Mouse (Mus musculus): ENCODE measurements at regions not wholly inside any gene's neighbourhood (a gene's known extent, or its start where the extent isn't known, plus 50 kb on each side); places are given as distances from the start of the nearest gene placed in this dataset.

DNA sequence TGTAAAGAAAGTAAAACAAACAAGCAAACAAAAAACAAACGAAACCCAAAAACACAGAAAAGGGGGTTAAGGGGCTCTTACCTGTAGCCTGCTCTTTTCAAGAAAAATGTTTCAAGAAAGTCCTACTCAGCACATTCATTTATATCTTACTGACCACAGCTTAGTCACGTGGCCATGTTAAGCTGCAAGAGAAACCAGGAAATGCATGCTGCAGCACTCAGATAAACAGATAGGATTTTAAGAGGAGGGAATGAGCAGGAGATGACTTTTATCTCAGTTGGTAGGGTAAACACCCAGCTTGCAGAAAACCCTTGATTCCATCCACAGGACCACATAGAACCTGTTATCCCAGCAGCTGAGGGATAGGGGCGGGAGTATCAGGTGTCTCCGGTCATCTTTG is 62.9 kb upstream of the Sfmbt2 start:
- no peak for DNase-seq (ENCODE audit: low spot score in 2 of 2)

DNA sequence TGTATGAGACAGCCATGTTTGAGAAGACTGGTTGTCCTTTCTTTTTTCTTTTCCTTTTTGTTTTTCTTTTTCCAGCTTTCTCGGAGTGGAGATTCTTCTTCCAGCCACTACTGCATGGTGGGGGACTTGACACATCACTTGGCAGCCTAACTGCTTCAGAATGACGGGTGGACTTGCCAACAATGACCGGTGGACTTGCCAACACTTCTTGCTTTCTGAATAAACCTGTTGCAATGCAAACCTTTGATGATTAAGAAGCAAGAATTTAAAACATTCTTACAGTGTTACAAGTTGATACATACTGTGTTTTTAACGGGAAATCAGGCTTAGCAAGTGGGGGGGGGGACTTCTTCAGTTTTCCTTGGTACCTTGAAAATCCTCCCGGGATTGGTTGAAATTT is 60.7 kb upstream of the Sfmbt2 start:
- DNase-seq (ENCODE audit: low spot score in 2 of 2): no peak

DNA sequence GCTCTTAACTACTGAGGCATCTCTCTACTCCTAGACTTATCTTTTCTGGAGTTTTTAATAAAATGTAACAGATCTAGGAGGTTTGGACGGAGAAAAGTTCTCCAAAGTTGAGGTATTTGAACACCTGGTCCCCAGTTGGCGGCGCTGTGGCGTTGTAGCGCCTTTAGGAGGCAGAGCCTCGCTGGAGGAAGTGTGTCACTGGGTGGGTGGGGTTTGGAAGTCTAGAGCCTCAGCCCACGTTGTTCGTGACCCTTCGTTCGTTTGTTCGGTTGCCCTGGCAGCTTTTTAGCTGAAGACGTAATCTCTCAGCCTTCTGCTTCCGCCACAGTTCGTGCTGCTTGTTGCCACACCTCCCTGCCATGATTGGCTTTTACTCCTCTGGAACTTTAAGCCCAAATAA is 58.6 kb upstream of the Sfmbt2 start:
- DNase-seq (ENCODE audit: low spot score in 2 of 2): peak; percentile 2 to 5

DNA sequence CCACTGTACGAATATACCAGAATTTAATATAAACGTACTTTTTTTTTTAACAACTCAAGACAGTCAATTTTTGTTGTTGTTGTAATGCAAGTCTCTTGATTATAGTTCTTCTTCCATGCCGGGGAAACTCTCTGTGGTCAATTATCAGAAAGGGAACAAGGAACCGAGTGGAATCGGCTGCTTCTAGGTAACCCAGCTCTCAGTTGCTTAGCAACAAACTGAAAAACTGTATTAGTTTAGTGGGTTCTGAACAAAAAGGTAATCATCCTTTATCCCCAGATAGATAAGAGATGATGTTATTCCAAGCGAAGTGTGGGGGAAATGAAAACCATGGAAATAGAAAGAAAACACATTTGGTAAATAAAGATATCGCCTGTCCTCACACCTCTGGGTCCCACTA is 57.9 kb upstream of the Sfmbt2 start:
- no peak for DNase-seq (ENCODE audit: low spot score in 2 of 2)

DNA sequence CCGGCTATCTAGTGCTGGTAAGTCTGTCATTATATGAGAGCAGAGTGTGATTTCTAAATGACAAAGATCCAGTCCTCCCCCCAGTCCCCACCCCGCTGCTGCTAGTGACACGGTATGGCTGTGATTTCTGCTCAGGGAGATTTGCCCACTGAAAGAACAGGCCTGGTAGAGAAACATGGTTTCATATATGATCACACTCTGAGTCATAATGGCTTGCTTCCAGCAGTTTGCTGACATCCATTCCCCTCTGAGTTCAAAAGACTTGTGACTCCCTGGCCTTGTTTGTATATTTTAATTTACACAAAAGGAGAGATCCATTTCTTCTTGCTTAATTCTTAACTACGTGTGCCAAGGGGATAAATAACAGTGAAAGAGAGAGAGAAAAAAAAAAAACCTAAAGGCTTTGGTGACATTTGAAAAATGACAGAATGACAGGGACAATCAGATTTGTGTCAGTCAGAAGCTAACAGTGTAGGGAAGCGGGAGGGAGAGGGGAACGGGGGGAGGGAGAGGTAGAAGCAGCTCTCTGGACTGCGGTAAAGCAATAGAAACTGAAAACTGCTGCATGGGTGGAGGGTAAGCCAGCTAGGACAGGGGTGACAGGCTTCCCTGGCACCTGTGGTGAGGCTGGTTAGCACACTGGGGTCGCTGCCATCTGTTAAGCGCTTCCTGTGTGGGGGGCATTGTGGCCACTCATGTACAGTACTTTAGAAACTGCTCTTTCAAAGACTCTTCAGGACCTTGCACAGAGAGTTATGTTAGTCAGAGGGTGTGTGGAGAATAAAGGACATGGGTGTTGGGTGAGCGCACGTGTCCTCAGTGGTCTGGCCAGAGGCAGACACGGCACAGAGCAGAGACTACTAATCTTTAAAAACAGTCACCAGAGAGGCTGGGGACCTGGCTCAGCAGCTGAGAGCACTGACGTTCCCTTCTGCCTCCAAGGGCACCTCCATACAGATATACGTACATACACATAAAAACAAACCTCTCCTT is 55.8 kb upstream of the Sfmbt2 start:
- peak; percentile 28 to 47 for DNase-seq (ENCODE audit: low spot score in 2 of 2)

DNA sequence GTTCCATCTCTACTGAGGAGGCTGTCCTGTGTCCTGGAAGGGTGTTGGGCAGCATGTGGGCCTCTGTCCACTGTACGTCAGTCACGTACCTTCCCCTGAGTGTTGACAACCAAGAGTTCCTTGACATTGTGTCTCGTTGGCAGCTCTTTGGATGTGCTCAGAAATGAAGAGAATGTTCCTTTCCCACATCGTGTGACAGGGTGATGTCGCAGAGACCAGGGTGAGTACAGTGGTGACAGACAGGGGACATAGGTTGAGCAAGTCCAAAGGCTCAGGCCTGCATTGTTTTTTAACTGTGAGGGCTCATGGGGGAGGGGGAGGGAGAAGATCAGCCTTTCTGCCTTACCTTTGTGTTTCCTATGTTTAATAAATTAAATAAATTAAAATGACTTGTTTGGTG is 54.0 kb upstream of the Sfmbt2 start:
- no peak for DNase-seq (ENCODE audit: low spot score in 2 of 2)

DNA sequence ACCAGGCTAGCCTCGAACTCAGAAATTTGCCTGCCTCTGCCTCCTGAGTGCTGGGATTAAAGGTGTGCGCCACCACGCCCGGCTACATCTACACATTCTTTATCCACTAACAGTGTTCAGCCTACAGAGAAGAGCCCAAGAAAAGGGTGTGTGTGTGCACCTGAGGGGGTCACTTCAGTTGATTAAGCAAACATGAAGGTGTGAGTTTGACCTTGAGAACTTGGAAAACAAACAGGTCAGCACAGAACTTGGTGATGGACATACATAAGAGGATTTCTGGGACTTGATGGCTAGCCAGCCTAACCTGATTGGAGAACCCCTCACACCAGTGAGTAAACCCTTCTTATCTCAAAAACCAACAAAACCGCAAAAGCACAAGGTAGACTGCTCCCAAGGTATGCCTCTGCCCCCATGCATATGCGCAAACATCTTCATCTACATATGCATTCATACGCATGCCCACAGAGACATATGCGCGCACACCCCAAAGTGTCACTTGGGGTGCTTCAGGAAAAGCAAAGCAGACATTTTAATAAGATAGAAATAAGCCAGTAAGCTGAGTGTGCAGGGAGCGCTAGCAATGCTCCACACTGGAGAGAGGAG is 52.0 kb upstream of the Sfmbt2 start:
- DNase-seq (ENCODE audit: low spot score in 2 of 2): no peak

Measured in natural killer cell, adult 2 months (primary cell).